Mouse (Mus musculus): ENCODE measurements at regions not wholly inside any gene's neighbourhood (a gene's known extent, or its start where the extent isn't known, plus 50 kb on each side); places are given as distances from the start of the nearest gene placed in this dataset.
"Not testable (repeated sequence)": the region's sequence is repeated elsewhere in the genome, so short reads cannot be mapped to it uniquely, and the experiment has no call there.

DNA sequence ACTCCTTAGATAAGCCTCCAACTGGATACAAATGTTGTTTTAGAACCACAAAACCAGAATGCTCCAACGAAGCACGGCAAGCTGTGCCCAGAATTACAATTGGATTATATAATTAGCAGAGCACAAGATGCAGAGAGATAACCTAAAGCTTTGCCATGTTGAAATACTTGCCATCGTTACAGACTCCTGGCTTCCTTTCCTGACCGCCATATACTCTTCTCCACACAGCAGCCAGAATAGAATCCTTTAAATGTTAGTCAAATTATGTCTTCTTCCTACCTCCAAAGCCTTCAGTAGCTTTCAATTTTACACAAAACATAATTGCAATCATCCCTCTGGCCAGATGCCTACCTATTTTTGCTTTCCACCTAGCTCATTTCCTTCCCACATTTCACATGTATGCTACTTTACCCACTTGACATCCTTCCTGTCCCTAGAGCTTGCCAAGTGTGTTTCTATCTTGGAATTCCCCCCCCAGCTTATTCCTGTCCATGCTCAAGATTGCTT is 52.8 kb upstream of the G2e3 start:
- DNase-seq, result no peak

GRCm38 (mm10) chr12:51278358-51278757 is 69.5 kb upstream of the G2e3 start:
- DNase-seq, result no peak

DNA sequence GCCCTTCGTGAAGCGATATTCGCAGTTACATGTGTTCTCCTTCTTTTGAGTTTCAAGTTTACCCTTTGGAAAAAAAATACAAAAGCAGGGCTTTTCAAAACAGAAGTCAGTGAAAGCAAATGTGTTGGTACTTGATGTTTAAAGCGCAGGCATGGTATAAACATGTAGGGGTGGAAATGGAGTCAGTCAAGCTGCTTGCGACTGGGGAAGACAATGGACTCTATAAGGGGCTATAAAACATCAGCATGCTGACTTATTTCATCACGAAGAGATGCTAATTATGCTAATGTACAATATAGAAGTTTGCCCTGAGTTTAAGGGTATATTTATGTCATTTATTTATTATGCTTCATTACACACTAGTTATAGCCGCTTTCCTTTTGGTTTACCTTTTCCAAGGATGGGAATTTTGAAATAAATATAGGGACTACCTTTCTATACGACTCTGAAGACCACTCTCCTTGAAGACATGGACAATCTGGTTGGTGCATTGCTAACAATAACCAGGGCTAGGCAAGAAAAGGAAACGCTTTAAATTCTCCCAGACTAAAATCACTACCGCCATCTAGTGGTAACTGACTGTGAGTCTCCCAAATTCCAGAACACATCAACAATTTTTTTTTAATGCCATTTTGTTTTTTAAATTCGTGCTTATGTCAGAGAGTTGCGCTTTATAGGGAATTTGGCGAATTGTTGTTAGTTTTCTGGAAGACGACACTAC is 71.9 kb upstream of the G2e3 start:
- DNase-seq, result no peak

GRCm38 (mm10) chr12:51273486-51273885 is 74.4 kb upstream of the G2e3 start:
- no peak for DNase-seq

GRCm38 (mm10) chr12:51242839-51243238 is 105.0 kb upstream of the G2e3 start:
- DNase-seq, result no peak

DNA sequence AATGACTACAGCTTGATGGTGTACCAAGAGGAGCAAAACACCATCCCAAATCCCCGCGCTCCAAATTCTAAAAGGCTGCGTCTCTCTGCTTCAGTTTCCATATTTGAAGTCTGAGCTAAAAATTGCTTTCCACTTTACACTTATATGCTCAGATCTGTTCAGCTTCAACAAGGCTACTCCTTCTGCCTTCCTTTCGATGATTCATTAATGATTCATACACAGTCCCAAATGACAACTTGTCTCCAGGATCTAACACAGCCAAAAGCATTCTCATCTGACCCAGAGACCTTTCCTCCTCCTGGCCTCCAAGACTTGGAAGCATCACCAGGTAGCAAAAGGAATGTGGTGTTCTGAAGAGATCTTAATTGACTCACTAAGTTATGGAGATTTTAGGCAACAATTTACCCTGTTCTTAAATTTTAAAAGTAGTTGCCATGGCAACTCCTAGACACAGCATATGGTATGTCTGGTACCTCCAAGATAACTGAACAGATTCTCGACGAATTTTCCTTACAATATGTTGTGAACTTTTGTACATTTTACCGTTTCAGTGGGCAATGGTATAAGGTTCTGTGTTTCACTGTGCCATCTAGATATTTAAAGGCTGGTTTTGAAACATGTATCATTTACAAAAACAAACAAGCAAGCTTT is 106.6 kb upstream of the G2e3 start:
- no peak for DNase-seq

DNA sequence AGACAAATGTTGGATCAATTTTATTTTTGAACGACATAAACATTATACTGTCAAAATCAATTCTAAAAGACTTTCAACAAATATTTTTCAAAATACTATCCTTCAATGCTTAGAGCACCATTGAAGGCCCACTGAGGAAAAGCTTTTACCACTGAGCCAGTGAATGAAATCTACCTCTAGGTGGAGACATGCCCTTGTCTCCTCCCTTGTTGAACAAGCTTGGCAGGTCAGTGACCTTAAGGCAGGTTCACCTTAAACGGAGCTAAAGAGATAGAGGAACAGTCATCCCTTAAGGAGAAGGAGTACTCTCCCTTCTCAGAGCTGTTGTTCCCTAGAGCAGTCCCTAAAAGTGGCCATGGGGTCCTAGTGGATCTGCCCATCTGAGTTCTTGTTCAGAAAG is 136.2 kb upstream of the G2e3 start:
- DNase-seq, result no peak

- no peak for DNase-seq
These were observed 151.6 kb upstream of the G2e3 start for GRCm38 (mm10) chr12:51196289-51196688.

DNA sequence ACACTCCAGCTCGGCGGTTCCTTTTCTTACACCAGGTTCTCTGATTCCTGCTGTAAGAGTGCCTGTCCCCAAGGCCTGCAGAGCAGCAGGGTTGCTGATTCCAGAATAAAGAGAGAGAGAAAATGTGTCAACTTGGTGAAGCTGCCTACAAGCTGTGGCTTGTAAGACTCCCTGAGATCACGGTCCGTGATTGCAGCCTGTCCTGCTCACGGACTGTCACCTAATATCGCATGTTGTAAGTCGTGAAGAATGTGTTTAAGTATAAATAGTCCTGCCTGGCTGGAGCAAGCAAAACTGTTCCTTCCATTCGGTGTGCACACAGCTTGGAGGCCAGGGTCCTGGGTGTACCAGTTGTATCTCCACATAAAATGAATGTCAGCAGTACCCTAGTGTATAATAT is 152.7 kb upstream of the G2e3 start:
- DNase-seq, result no peak

GRCm38 (mm10) chr12:51190754-51191153 is 157.1 kb upstream of the G2e3 start:
- no peak for DNase-seq

DNA sequence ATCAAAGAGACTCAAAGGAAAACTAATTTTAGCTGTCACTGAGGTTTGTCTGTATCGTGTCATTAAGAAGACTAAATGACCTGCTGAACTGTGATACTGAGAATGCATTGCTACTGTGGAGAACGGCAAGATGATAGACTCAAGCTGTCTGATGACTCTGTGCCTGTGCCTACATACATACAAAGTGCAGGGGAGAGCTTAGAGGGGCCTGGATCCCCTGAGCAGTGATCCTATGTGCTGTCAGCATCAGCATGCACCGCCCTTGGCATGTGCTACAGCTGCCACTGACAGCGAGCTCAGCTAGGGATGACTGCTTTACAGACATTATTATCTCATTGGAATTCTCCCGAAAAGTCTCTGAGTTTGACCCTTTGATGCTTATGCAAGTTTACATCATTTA is 157.7 kb upstream of the G2e3 start:
- DNase-seq, result no peak

GRCm38 (mm10) chr12:51188229-51188628 is 159.6 kb upstream of the G2e3 start:
- DNase-seq, result peak in 1 of 2 experiments; percentile 22

GRCm38 (mm10) chr12:51187726-51188125 is 160.1 kb upstream of the G2e3 start:
- DNase-seq, result no peak

DNA sequence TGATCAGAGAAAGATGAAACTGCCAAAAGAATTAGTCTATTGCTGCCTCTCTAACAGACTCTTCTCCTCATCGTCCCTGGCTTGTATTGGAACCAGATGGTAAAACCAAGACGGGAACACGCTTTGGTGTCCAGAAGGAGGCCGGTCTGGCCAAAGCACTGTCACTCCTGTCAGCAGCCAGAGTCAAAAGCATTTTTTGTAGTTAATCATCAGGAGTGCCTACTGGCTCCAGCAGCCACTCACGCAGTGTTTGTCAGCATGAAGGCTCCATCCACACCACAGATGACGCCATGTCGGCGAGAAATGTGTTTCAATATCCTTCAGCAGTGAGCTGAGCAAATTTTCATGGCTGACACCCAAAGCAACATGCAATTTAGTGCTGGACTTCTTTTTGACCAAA is 162.1 kb upstream of the G2e3 start:
- DNase-seq, result peak in 1 of 2 experiments; percentile 3

DNA sequence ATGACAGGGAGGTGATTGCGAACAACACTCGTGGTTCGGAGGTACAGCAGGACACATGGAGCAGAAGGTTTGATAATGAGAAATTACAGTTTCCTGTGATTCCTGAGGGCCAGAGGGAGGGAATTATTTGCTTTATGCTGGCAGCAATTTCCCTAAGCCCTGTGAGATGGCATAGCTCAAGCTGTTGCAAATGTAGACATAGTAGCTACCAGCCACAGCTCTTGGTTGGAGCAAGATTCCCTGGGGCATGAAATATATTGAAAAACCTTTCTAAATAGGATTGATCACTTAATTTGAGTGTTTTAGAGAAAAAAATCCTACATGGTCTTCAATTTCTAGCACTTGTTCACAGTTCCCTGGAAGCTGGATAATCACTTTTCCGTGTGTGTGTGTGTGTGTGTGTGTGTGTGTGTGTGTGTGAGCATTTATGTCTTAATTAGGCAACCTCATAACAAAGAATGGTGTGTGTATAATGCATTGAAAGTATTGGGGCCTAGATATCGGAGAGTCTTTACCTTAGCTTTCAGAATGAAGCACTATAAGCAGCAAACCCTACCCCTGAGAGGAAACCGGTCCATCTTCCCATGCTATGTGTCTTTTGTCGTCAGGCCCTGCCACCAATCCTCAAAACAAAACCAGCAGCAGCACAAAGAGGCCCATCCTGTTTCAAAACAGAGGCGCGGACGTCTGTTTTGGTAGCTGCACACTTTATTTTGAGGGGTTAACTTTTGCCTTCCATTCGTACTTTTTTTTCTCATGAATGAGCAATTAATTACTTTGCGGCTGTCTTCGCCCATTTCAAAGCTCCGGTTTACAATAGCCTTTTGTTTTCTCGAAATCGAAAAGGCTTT is 172.7 kb upstream of the G2e3 start:
- no peak for DNase-seq

DNA sequence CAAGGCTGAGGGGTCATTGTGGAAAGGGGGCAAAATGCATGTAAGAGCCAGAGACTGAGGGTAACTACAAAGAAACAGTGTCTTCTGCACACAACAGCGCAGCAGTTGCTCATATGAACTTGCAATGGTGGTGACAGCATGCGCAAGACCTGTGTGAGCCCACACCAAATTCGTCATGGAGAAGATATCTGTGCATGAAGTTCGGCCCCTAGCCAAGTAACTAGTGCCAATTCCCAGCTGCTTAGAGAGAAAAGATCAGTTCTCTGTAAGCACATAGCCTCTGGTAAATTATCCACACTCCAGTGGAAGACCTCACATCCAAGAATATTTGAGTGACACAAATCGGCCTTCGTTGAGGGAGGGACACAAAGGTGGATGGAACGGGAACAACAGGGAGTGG is 182.7 kb upstream of the G2e3 start:
- no peak for DNase-seq

DNA sequence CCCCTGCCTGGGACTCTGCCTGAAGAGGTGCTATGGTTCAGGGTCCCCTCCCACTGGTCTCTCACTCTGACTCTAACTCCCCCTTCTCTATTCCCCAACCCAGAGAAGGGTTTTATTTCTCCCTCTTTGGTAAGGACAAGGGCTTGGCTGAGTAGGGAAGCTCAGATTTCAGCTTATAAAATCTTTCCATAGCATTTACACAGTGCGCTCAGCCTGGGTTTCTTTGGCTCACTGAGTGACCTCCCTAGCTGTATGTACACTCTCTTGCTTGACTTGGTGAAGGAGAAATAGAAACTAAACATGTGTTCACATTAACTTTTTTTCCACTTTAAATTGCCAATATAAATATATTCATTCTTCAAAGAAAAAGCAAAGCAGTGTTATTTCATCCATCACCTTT is 186.9 kb upstream of the G2e3 start:
- DNase-seq, result no peak

DNA sequence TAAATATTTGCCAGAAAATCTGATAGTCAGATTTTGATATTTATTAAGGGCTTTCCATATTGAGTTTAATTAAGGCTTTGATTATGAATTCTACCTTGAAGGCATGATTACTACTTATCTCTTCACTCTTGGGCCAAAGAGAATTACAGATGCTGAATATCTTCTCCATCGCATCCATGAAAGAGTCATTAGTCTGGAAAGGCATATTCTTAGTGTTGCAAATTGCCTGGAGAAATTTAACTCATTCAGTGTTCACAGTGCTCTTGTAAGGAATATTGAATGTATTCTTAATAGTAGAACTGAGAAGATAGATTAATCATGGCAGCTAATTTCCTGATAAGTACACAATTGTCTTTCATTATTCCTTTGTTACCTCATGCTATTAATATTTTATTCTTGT is 187.7 kb upstream of the G2e3 start:
- no peak for DNase-seq

GRCm38 (mm10) chr12:51147963-51148362 is 199.9 kb upstream of the G2e3 start:
- DNase-seq, result no peak

- no peak for DNase-seq
These were observed 204.0 kb upstream of the G2e3 start for GRCm38 (mm10) chr12:51143840-51144239.

DNA sequence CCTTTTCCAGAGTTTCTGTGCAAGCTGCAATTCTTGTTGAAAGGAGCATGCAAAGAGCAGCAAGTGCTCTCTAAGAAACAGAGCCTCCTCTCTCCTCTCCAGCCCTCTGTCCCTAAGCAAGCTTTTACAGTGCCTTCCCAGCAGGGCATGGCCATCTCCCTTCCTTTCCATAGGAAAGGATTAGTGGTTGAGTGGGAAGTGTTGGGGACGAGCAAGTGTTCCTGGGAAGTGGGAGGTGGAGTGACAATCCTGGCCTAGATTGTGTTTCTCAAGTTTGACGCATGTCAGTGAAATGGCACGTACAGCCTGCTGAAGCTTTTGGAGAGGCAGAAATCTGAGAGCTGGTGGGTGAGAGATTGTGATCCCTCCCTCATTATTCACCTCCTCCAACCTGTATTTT is 204.7 kb upstream of the G2e3 start:
- no peak for DNase-seq

- not testable (repeated sequence) for DNase-seq
These were observed 214.2 kb upstream of the G2e3 start for GRCm38 (mm10) chr12:51133676-51134075.

DNA sequence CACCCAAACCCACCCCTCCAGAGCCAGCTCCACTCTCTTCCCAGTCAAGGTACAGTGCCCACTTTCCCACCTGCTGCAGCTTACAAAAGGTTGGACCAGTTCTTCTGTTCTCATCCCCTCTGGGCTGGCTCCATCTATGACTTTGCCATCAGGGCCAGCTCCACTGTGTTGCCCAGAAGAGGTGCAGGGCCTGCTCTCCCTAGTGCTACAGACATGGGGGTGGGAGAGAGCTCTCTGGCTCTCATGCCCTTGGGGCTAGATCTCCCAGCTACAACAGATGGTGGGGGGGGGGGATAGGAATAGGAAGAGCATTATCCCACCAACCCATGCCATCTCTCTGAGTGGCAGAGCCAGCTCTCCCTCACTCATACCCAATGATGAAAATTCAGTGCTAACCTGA is 219.6 kb upstream of the G2e3 start:
- no peak for DNase-seq

GRCm38 (mm10) chr12:51118781-51119180 is 229.1 kb upstream of the G2e3 start:
- no peak for DNase-seq
